Mouse (Mus musculus) limb, embryonic 10.5 days (tissue): Measurements from ENCODE around the gene Gm2696. TPM values are rescaled to one million over a fixed set of nuclear protein-coding genes. Genes with fewer than 3 reads are reported as not detected.

Source experiments
- DNase-seq: peaks from one replicate; pipeline ENCODE4 v3.0.0-alpha.2; 2017; ENCODE audit warnings: low spot score
- H3K27ac ChIP-seq: fragments of 300-500 bp; sonication (generic); 2 replicates; pipeline ENCODE4 v1.5.1; 2016; ENCODE audit warnings: mild to moderate bottlenecking
- H3K27me3 ChIP-seq: fragments of 300-500 bp; sonication (generic); 2 replicates; pipeline ENCODE4 v1.6.1; 2016; ENCODE audit warnings: low read depth, mild to moderate bottlenecking; ENCODE audit not compliant: poor library complexity, severe bottlenecking
- H3K36me3 ChIP-seq: fragments of 300-500 bp; sonication (generic); 2 replicates; pipeline ENCODE4 v1.6.1; 2016; ENCODE audit warnings: mild to moderate bottlenecking, moderate library complexity
- H3K4me1 ChIP-seq: fragments of 300-500 bp; sonication (generic); 2 replicates; pipeline ENCODE4 v1.6.1; 2016
- H3K4me3 ChIP-seq: fragments of 300-500 bp; sonication (generic); 2 replicates; pipeline ENCODE4 v1.5.1; 2016; ENCODE audit warnings: mild to moderate bottlenecking, moderate library complexity
- H3K9me3 ChIP-seq: fragments of 300-500 bp; sonication (generic); replicated peaks from 2 replicates; pipeline ENCODE4 v1.6.1; 2016; ENCODE audit warnings: mild to moderate bottlenecking
- WGBS: fragments of 180-500 bp; shearing (Covaris S2); methylation state at CpG from one replicate; pipeline ENCODE4 v1.1.7; 2016; 5-methylcytosine and 5-hydroxymethylcytosine counted together
- polyA plus RNA-seq: library from polyadenylated mRNA; unstranded; fragments of >200 nt; fragmentation: Nextera tagmentation; extraction: Ambion mirVana; gene quantifications from 2 replicates; pipeline ENCODE4 v1.2.1, GENCODE M21; 2016

Gm2696 gene
- polyA plus RNA-seq, 1 experiment from 2014 or later: not detected

DNA sequence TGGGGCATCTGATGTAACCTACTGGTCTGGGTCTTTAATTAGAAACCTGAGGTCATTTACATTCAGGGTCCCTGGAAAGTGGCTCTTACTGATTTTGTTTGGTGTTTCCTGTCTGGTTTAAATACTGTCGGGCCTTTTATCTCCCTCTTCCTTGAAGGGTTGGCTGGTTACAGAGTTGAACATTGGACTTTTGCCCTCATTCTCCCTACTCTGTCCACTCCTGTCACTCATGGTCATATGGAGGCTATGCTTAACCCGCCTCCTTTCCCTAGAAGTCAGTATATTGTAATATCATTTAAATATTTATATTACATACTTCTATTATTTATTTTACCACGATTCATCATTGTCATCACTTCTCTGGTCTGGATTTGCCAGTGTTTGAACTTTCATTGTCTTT, 10.4 kb upstream of the Gm2696 start:
- Histone ChIP-seq H3K4me1 (peaks cover 2% of the 10 kb centered on the region; the same call in 1 of the 2 replicates), H3K27me3 (no peaks in the 10 kb centered on the region), H3K27ac (no peak overlapping the region), H3K9me3 (no peaks in the 10 kb centered on the region; the same call in 1 of the 2 replicates), H3K36me3 (no peaks in the 10 kb centered on the region), H3K4me3 (no peak overlapping the region)
- DNase-seq: no peak
- 87% methylated on average over 3 of the region's 3 CpGs for WGBS

- WGBS: 74% methylated on average over 5 of the region's 5 CpGs
Measured at GRCm38 (mm10) chr10:77811743-77812142, 2.7 kb upstream of the Gm2696 start, which contains the start of gene Gm9507. Gene Gm9507, minus strand, starts transcription at chr10:77811843.

GRCm38 (mm10) chr10:77815514-77815913, 1.0 kb downstream of the Gm2696 start:
- no peaks in the 10 kb centered on the region for H3K9me3 ChIP-seq
- H3K36me3 ChIP-seq: no peaks in the 10 kb centered on the region
- peaks cover 8% of the 10 kb centered on the region; the same call in 1 of the 2 replicates for H3K4me1 ChIP-seq
- no peaks in the 10 kb centered on the region for H3K27me3 ChIP-seq
- no peak overlapping the region for H3K4me3 ChIP-seq
- DNase-seq: peak; percentile 60
- no peak overlapping the region for H3K27ac ChIP-seq
- 27% methylated on average over 5 of the region's 5 CpGs for WGBS

More at GRCm38 (mm10) chr10:77811743-77812142, 2.7 kb upstream of the Gm2696 start, which contains the start of gene Gm9507:
- no peaks in the 10 kb centered on the region for H3K36me3 ChIP-seq
- peaks cover 4% of the 10 kb centered on the region; the same call in 1 of the 2 replicates for H3K4me1 ChIP-seq
- no peaks in the 10 kb centered on the region; the same call in 1 of the 2 replicates for H3K9me3 ChIP-seq
- H3K4me3 ChIP-seq: no peak within 1 kb of the TSS
- DNase-seq: no peak
- no peaks in the 10 kb centered on the region for H3K27me3 ChIP-seq
- no peak within 1 kb of the TSS for H3K27ac ChIP-seq

- peaks cover 8% of the 10 kb centered on the region; the same call in 1 of the 2 replicates for H3K4me1 ChIP-seq
- H3K36me3 ChIP-seq: no peaks in the 10 kb centered on the region
- H3K9me3 ChIP-seq: no peaks in the 10 kb centered on the region
- H3K27ac ChIP-seq: no peak overlapping the region
- H3K27me3 ChIP-seq: no peaks in the 10 kb centered on the region
- WGBS: 96% methylated on average over 4 of the region's 4 CpGs
- no peak overlapping the region for H3K4me3 ChIP-seq
- no peak for DNase-seq
Measured at GRCm38 (mm10) chr10:77818523-77818922, 4.0 kb downstream of the Gm2696 start.

DNA sequence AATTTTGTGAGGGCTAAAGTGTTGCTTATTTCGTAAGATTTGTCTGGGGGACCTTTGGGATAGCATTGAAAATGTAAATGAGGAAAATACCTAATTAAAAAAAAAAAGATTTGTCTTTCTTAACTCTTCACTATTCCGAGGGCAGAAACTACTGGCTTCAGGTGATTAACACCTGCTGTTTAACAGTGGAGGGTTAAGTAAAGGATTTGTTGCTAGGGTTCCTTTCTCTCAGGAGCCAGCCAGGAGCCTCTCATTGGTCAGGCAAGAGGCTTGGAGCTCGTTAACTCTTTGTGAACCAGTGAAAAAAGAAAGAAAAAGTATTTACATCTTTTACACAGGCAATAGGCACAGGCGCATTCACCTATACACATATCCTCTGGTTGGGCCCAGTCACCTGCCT, 4.7 kb downstream of the Gm2696 start:
- DNase-seq: no peak
- Histone ChIP-seq H3K4me3 (no peak overlapping the region), H3K27me3 (no peaks in the 10 kb centered on the region), H3K4me1 (peaks cover 8% of the 10 kb centered on the region; the same call in 1 of the 2 replicates), H3K36me3 (no peaks in the 10 kb centered on the region), H3K9me3 (no peaks in the 10 kb centered on the region), H3K27ac (no peak overlapping the region)
- 45% methylated on average over 4 of the region's 4 CpGs for WGBS

DNA sequence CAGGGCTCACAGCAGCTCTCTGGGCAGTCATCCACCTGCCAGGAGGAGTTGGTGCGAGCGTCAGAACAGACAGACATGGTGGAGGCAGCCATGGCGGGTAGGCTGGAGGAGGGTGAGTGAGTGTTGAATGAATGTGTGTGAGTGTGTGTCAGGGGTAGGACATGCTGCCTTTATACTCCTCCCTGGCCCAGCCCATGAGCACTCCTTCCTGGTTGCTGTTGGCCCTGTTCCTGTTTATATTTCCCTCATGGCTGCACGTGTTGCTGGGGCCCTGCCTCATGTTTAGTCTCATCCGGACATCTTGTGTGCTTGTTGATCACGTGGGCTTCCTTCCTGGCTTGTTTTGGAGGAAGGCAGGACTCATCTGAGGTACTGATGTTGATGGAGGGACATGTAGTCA, 12.5 kb downstream of the Gm2696 start, which contains the start of gene Krtap10-4:
Gene Krtap10-4 (minus strand): TSS at position 145 of the 400 bp plus-strand sequence.
- 0 out of 2 replicates have a peak, but pooled peaks cover 3% of the 10 kb centered on the region for H3K4me1 ChIP-seq
- no peak for DNase-seq
- H3K27ac ChIP-seq: no peak within 1 kb of the TSS
- H3K4me3 ChIP-seq: no peak within 1 kb of the TSS
- no peaks in the 10 kb centered on the region for H3K9me3 ChIP-seq
- no peaks in the 10 kb centered on the region for H3K27me3 ChIP-seq
- WGBS: 84% methylated on average over 6 of the region's 6 CpGs
- no peaks in the 10 kb centered on the region for H3K36me3 ChIP-seq

GRCm38 (mm10) chr10:77835647-77836046, 21.2 kb downstream of the Gm2696 start, which contains the start of gene Krtap10-10:
Gene Krtap10-10, plus strand, starts transcription at chr10:77835947.
- Histone ChIP-seq H3K4me3 (no peak within 1 kb of the TSS), H3K36me3 (no peaks in the 10 kb centered on the region), H3K27ac (no peak within 1 kb of the TSS), H3K9me3 (no peaks in the 10 kb centered on the region), H3K27me3 (no peaks in the 10 kb centered on the region), H3K4me1 (no peaks in the 10 kb centered on the region)
- no peak for DNase-seq
- 80% methylated on average over 8 of the region's 9 CpGs for WGBS

DNA sequence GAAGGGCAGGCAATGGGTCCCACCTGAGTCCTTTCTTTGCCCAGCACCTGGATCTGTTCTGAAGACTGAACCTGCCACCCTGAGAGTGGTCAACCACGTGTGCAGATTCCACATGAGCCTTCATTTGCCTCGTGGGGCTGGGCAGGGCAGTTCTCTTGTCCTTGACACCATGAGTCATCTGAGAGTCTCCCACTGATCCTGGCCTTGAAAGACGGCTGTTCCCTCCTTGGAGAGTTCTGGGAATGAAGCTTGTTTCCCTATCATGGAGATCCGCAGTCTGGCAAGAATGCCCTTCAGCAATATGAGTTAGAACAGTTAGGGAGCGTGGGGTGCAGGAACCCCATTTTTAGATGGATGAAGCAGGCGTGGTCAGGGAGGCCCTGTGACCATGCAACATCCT, 24.5 kb downstream of the Gm2696 start:
- no peak overlapping the region for H3K4me3 ChIP-seq
- H3K27ac ChIP-seq: no peak overlapping the region
- no peak for DNase-seq
- no peaks in the 10 kb centered on the region; the same call in 1 of the 2 replicates for H3K9me3 ChIP-seq
- H3K36me3 ChIP-seq: no peaks in the 10 kb centered on the region
- no peaks in the 10 kb centered on the region for H3K27me3 ChIP-seq
- H3K4me1 ChIP-seq: no peaks in the 10 kb centered on the region
- WGBS: 86% methylated on average over 6 of the region's 6 CpGs

DNA sequence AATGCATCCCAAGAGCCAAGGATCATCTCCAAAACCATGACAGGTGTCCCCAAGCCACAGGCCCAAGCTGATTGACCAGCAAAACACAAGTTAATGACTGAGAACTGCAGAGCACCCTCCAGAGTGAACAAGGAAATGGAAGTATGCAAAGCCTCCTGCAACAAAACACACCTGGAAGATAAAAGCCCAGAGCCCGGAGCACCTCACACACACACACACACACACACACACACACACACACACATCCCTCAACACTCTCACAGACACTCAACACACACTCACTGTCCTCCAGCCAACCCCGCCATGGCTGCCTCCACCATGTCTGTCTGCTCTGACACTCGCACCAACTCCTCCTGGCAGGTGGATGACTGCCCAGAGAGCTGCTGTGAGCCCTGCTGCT, 32.0 kb downstream of the Gm2696 start, which contains the start of gene Gm36176:
Gene Gm36176 (plus strand): TSS at position 301 of the 400 bp plus-strand sequence.
- 73% methylated on average over 3 of the region's 3 CpGs for WGBS
- no peaks in the 10 kb centered on the region; the same call in 1 of the 2 replicates for H3K9me3 ChIP-seq
- DNase-seq: no peak
- H3K27me3 ChIP-seq: no peaks in the 10 kb centered on the region
- H3K4me1 ChIP-seq: no peaks in the 10 kb centered on the region
- H3K27ac ChIP-seq: no peak within 1 kb of the TSS
- H3K36me3 ChIP-seq: no peaks in the 10 kb centered on the region
- no peak within 1 kb of the TSS for H3K4me3 ChIP-seq

DNA sequence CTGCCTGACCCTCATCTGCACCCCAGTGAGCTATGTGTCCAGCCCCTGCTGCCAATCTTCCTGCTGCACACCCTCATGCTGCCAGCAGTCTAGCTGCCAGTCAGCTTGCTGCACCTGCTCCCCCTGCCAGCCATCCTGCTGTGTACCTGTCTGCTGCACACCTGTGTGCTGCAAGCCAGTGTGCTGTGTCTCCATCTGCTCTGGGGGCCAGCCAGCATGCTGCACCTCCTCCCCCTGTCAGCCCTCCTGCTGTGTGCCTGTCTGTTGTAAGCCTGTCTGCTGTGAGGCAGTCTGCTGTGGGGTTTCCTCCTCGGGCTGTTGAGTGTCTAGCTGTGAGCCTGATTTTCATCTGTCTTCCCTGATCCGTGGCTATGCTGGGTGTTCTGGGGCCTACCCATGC, 32.5 kb downstream of the Gm2696 start:
- no peak overlapping the region for H3K4me3 ChIP-seq
- no peaks in the 10 kb centered on the region for H3K36me3 ChIP-seq
- no peak for DNase-seq
- no peaks in the 10 kb centered on the region for H3K4me1 ChIP-seq
- H3K27me3 ChIP-seq: no peaks in the 10 kb centered on the region
- 26% methylated on average over 2 of the region's 2 CpGs for WGBS
- H3K9me3 ChIP-seq: no peaks in the 10 kb centered on the region; the same call in 1 of the 2 replicates
- no peak overlapping the region for H3K27ac ChIP-seq

- H3K9me3 ChIP-seq: no peaks in the 10 kb centered on the region; the same call in 1 of the 2 replicates
- H3K4me3 ChIP-seq: no peak overlapping the region
- no peaks in the 10 kb centered on the region for H3K27me3 ChIP-seq
- no peak for DNase-seq
- no peaks in the 10 kb centered on the region for H3K36me3 ChIP-seq
- no peaks in the 10 kb centered on the region for H3K4me1 ChIP-seq
- WGBS: 90% methylated on average over 2 of the region's 2 CpGs
- H3K27ac ChIP-seq: no peak overlapping the region
Measured at GRCm38 (mm10) chr10:77847538-77847937, 33.1 kb downstream of the Gm2696 start.

- Histone ChIP-seq H3K27me3 (no peaks in the 10 kb centered on the region), H3K4me3 (no peak within 1 kb of the TSS), H3K9me3 (no peaks in the 10 kb centered on the region), H3K36me3 (no peaks in the 10 kb centered on the region), H3K27ac (no peak within 1 kb of the TSS), H3K4me1 (0 out of 2 replicates have a peak, but pooled peaks cover 2% of the 10 kb centered on the region)
- no peak for DNase-seq
- 74% methylated on average over 9 of the region's 9 CpGs for WGBS
Measured at GRCm38 (mm10) chr10:77852559-77852958, 38.1 kb downstream of the Gm2696 start, which contains the start of gene Gm10318. Gene Gm10318, plus strand, starts transcription at chr10:77852859.

DNA sequence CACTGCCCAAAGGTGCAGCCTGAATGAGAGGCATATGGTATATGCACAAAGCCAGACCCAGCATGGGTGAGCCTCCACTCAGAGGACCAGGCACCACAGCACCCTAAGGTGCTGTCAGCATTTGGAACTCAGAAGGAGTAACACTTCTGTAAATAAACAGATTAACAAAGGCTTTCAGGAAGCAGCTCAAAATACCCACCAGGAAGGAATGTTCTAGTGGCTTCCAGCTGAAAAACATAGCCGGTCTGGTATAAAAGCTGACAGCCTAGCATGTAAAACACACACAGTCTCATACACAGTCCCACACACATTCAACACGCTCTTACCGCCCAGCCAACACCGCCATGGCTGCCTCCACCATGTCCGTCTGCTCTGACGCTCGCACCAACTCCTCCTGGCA, 47.2 kb downstream of the Gm2696 start, which contains the start of gene Gm3285:
Gene Gm3285 (plus strand): TSS at position 301 of the 400 bp plus-strand sequence.
- Histone ChIP-seq H3K27ac (no peak within 1 kb of the TSS), H3K9me3 (no peaks in the 10 kb centered on the region), H3K27me3 (no peaks in the 10 kb centered on the region), H3K36me3 (no peaks in the 10 kb centered on the region), H3K4me1 (peaks cover 13% of the 10 kb centered on the region), H3K4me3 (no peak within 1 kb of the TSS)
- DNase-seq: no peak
- WGBS: 57% methylated on average over 7 of the region's 7 CpGs
